Mouse (Mus musculus): ENCODE data around the gene Pde8b. TPM values are rescaled to one million over a fixed set of nuclear protein-coding genes. Genes with fewer than 3 reads are reported as not detected.

The Pde8b gene
- polyA plus RNA-seq, 1 experiment from 2014 or later: 5.3 TPM

DNA sequence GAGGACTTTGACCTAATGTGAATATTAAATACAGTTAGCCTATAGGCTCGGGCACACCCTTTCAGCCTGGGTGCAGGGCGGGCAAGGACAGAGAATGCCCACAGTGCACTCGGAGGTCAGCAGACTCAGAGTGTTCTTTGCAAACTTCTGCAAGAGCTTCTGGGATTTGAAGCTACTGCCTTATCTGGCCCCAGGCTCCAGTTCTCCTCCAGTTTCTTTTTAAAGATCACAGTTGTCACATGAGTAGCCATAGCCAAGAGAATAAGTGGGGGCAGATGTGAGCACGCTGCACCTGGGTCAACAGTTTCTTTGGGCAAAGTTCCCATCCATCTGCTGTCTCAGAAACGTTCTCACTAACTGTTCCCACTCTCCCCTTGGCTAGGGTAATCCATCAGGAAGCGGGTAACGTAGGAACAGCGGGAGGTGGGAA lies 162.8 kb downstream of the Pde8b start:
- WGBS: 73% methylated on average over 8 of the region's 8 CpGs
- no peaks in the 10 kb centered on the region for H3K27me3 ChIP-seq (replicated peaks)
- no peaks in the 10 kb centered on the region; the same call in 1 of the 2 replicates for H3K4me1 ChIP-seq
- H3K4me3 ChIP-seq: no peak overlapping the region
- H3K9ac ChIP-seq: no peak overlapping the region
- no peak overlapping the region for H3K27ac ChIP-seq
- no peak overlapping the region for H3K4me2 ChIP-seq (replicated peaks)
- no peak for ATAC-seq (ENCODE audit: low FRiP score, low read depth)
- no peaks in the 10 kb centered on the region for H3K9me3 ChIP-seq
- H3K36me3 ChIP-seq: no peaks in the 10 kb centered on the region

DNA sequence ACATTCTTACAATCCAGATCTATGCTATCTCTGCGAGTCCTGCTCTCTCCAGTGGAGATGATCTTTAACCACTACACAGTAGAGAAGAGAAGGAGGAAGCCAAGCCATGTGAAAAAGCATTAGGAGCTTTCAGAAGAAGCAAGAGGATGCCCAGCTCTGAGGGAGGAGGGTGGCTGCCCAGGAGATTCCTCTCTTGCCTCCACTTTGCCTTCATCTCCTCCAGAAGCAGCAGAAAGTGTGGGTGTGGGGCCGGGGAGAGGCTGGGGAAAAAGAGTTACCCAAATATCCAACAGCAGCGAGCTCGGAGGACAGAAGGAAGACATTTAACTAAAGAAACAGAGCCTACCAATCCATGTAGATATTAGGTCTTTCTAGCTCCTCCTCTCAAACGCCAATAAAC lies 164.1 kb downstream of the Pde8b start:
- no peak for ATAC-seq (ENCODE audit: low FRiP score, low read depth)
- WGBS: 72% methylated on average over 5 of the region's 5 CpGs

GRCm38 (mm10) chr13:95082611-95083010 lies 167.5 kb downstream of the Pde8b start:
- ATAC-seq (ENCODE audit: low FRiP score, low read depth): no peak
- Histone ChIP-seq H3K9me3 (no peaks in the 10 kb centered on the region), H3K4me2 (replicated peaks) (no peak overlapping the region), H3K27me3 (replicated peaks) (no peaks in the 10 kb centered on the region), H3K4me3 (no peak overlapping the region), H3K27ac (no peak overlapping the region), H3K4me1 (no peaks in the 10 kb centered on the region; the same call in 1 of the 2 replicates), H3K36me3 (no peaks in the 10 kb centered on the region), H3K9ac (no peak overlapping the region)
- WGBS: 89% methylated on average over 3 of the region's 3 CpGs

More for the DNA sequence above, 164.1 kb downstream of the Pde8b start:
- Histone ChIP-seq H3K4me1 (no peaks in the 10 kb centered on the region; the same call in 1 of the 2 replicates), H3K36me3 (no peaks in the 10 kb centered on the region), H3K4me3 (no peak overlapping the region), H3K27me3 (replicated peaks) (no peaks in the 10 kb centered on the region), H3K27ac (no peak overlapping the region), H3K4me2 (replicated peaks) (no peak overlapping the region), H3K9ac (no peak overlapping the region), H3K9me3 (no peaks in the 10 kb centered on the region)

DNA sequence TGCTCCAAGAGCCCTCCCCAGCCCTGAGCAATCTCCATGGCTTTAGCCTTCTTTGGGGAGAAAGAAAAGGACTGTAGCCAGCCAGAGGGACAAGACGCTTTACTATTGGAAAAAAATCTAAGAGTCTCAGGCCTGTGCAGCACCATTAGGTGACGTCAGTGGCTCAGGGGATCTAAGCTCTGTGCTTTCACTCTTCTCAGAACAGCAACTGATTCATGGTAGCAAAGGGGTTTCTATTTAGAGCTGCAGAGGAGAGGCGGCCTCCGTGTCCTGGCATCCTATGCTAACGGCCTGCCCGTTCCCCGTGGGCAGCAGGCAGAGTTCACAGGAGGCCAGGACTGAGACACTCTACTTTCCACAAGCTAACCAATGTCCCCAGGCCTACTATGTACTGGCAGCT lies 169.1 kb downstream of the Pde8b start:
- Histone ChIP-seq H3K9ac (no peak overlapping the region), H3K9me3 (no peaks in the 10 kb centered on the region), H3K4me1 (no peaks in the 10 kb centered on the region), H3K27ac (no peak overlapping the region), H3K27me3 (replicated peaks) (no peaks in the 10 kb centered on the region), H3K36me3 (no peaks in the 10 kb centered on the region), H3K4me3 (no peak overlapping the region), H3K4me2 (replicated peaks) (no peak overlapping the region)
- no peak for ATAC-seq (ENCODE audit: low FRiP score, low read depth)
- WGBS: 85% methylated on average over 7 of the region's 7 CpGs

GRCm38 (mm10) chr13:95078492-95078891 lies 171.6 kb downstream of the Pde8b start:
- no peak overlapping the region for H3K4me3 ChIP-seq
- 41% methylated on average over 6 of the region's 6 CpGs for WGBS
- no peak overlapping the region for H3K4me2 ChIP-seq (replicated peaks)
- no peaks in the 10 kb centered on the region for H3K27me3 ChIP-seq (replicated peaks)
- ATAC-seq (ENCODE audit: low FRiP score, low read depth): no peak
- no peak overlapping the region for H3K27ac ChIP-seq
- H3K9ac ChIP-seq: no peak overlapping the region
- no peaks in the 10 kb centered on the region for H3K4me1 ChIP-seq
- H3K36me3 ChIP-seq: no peaks in the 10 kb centered on the region
- no peaks in the 10 kb centered on the region for H3K9me3 ChIP-seq

DNA sequence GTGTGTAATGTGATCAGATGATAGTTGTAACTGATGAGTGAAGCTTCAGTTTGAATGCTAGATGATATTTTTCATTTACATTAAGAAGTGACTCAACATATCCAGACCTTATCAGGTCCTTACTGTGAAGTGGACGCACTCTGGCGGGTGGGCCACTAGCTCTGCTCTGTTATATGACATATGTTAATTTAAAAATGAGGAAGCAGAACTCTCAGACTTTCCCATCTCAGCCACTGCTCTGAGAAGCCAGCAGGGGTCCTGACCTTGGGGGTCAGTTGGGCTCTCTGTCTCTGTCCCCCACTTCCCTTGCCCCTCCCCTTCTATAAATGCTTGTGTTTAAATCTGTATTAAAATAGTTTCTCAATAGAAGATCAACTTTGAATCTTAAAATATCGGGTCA lies 172.4 kb downstream of the Pde8b start:
- WGBS: 77% methylated on average over 3 of the region's 3 CpGs

DNA sequence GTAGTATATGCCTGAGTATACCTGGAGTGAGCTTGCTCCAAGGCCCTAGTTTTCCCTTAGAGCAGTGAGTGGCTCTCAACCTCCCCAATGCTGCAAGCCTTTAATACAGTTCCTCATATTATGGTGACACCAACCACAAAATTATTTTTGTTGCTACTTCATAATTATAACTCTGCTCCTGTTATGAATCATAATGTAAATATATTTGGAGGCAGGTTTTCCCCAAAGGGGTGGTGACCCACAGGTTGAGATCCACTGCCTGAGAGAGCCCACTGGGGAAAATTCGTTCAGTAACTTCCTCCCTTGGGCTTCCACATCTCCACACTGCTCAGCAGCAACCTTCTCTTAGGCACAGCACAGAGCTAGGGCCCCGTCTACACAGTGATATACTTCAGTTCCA lies 174.0 kb downstream of the Pde8b start:
- no peak overlapping the region for H3K4me3 ChIP-seq
- no peak overlapping the region for H3K4me2 ChIP-seq (replicated peaks)
- H3K4me1 ChIP-seq: no peaks in the 10 kb centered on the region
- no peaks in the 10 kb centered on the region for H3K36me3 ChIP-seq
- H3K9me3 ChIP-seq: no peaks in the 10 kb centered on the region
- ATAC-seq (ENCODE audit: low FRiP score, low read depth): no peak
- no peaks in the 10 kb centered on the region for H3K27me3 ChIP-seq (replicated peaks)
- 80% methylated on average over 2 of the region's 2 CpGs for WGBS
- no peak overlapping the region for H3K9ac ChIP-seq
- H3K27ac ChIP-seq: no peak overlapping the region

More for the DNA sequence above, 172.4 kb downstream of the Pde8b start:
- no peak overlapping the region for H3K9ac ChIP-seq
- H3K4me1 ChIP-seq: no peaks in the 10 kb centered on the region
- H3K4me2 ChIP-seq (replicated peaks): no peak overlapping the region
- no peak overlapping the region for H3K4me3 ChIP-seq
- no peak overlapping the region for H3K27ac ChIP-seq
- no peaks in the 10 kb centered on the region for H3K9me3 ChIP-seq
- H3K27me3 ChIP-seq (replicated peaks): no peaks in the 10 kb centered on the region
- H3K36me3 ChIP-seq: no peaks in the 10 kb centered on the region
- no peak for ATAC-seq (ENCODE audit: low FRiP score, low read depth)

- Histone ChIP-seq H3K27ac (no peak overlapping the region; the same call in 1 of the 2 replicates), H3K4me1 (no peaks in the 10 kb centered on the region), H3K9me3 (no peaks in the 10 kb centered on the region), H3K9ac (no peak overlapping the region), H3K36me3 (no peaks in the 10 kb centered on the region), H3K27me3 (replicated peaks) (no peaks in the 10 kb centered on the region), H3K4me2 (replicated peaks) (no peak overlapping the region), H3K4me3 (no peak overlapping the region)
- 64% methylated on average over 8 of the region's 8 CpGs for WGBS
- peak; percentile 25; the same call in 1 of the 2 replicates for ATAC-seq (ENCODE audit: low FRiP score, low read depth)
Measured at GRCm38 (mm10) chr13:95073445-95074172, 176.5 kb downstream of the Pde8b start.

DNA sequence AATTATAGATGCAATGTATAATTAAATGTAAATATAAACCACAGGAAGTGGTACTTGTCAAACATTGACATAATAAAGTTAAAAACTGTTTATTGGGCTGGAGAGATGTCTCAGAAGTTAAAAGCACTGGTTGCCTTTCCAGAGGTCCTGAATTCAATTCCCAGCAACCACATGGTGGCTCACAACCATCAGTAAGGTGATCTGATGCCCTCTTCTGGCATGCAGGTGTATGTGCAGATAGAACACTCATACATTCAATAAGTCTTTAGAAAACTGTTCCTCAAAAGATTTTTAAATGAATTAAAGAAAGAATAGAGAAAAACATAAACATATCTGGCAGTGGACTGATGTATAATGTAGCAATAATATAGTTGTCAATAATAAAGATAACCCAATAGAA lies 179.9 kb downstream of the Pde8b start:
- Histone ChIP-seq H3K9ac (no peak overlapping the region), H3K27me3 (replicated peaks) (no peaks in the 10 kb centered on the region), H3K27ac (no peak overlapping the region), H3K4me1 (no peaks in the 10 kb centered on the region), H3K4me2 (replicated peaks) (no peak overlapping the region), H3K4me3 (no peak overlapping the region), H3K9me3 (no peaks in the 10 kb centered on the region), H3K36me3 (no peaks in the 10 kb centered on the region)
- no peak for ATAC-seq (ENCODE audit: low FRiP score, low read depth)

GRCm38 (mm10) chr13:95067854-95068253 lies 182.3 kb downstream of the Pde8b start:
- WGBS: 70% methylated on average over 6 of the region's 6 CpGs
- H3K36me3 ChIP-seq: no peaks in the 10 kb centered on the region
- H3K9ac ChIP-seq: no peak overlapping the region
- H3K27me3 ChIP-seq (replicated peaks): no peaks in the 10 kb centered on the region
- no peak overlapping the region for H3K4me3 ChIP-seq
- no peaks in the 10 kb centered on the region for H3K9me3 ChIP-seq
- H3K4me2 ChIP-seq (replicated peaks): no peak overlapping the region
- ATAC-seq (ENCODE audit: low FRiP score, low read depth): no peak
- H3K4me1 ChIP-seq: no peaks in the 10 kb centered on the region
- H3K27ac ChIP-seq: no peak overlapping the region

GRCm38 (mm10) chr13:95063390-95064017 lies 186.6 kb downstream of the Pde8b start:
- no peaks in the 10 kb centered on the region for H3K4me1 ChIP-seq
- ATAC-seq (ENCODE audit: low FRiP score, low read depth): no peak
- H3K9ac ChIP-seq: no peak overlapping the region
- no peak overlapping the region for H3K4me3 ChIP-seq
- H3K27ac ChIP-seq: no peak overlapping the region
- no peak overlapping the region for H3K4me2 ChIP-seq (replicated peaks)
- H3K9me3 ChIP-seq: no peaks in the 10 kb centered on the region
- no peaks in the 10 kb centered on the region for H3K27me3 ChIP-seq (replicated peaks)
- no peaks in the 10 kb centered on the region for H3K36me3 ChIP-seq
- 73% methylated on average over 4 of the region's 4 CpGs for WGBS

- Histone ChIP-seq H3K4me1 (no peaks in the 10 kb centered on the region), H3K4me2 (replicated peaks) (no peak overlapping the region), H3K36me3 (no peaks in the 10 kb centered on the region), H3K4me3 (no peak overlapping the region), H3K9me3 (no peaks in the 10 kb centered on the region), H3K9ac (no peak overlapping the region), H3K27ac (no peak overlapping the region), H3K27me3 (replicated peaks) (no peaks in the 10 kb centered on the region)
- 89% methylated on average over 4 of the region's 4 CpGs for WGBS
- ATAC-seq (ENCODE audit: low FRiP score, low read depth): no peak
Measured at GRCm38 (mm10) chr13:95058885-95059284, 191.3 kb downstream of the Pde8b start.
